Mouse (Mus musculus): ENCODE data around the gene Csnk2a1. TPM values are rescaled to one million over a fixed set of nuclear protein-coding genes. Genes with fewer than 3 reads are reported as not detected.
A peak's percentile ranks its signal among the peaks of the same experiment; 100 is the strongest.

Csnk2a1 gene
- 129 and 133 TPM in 2 replicates for polyA plus RNA-seq (2014; fragmentation: Nextera tagmentation; extraction: Ambion mirVana)

DNA sequence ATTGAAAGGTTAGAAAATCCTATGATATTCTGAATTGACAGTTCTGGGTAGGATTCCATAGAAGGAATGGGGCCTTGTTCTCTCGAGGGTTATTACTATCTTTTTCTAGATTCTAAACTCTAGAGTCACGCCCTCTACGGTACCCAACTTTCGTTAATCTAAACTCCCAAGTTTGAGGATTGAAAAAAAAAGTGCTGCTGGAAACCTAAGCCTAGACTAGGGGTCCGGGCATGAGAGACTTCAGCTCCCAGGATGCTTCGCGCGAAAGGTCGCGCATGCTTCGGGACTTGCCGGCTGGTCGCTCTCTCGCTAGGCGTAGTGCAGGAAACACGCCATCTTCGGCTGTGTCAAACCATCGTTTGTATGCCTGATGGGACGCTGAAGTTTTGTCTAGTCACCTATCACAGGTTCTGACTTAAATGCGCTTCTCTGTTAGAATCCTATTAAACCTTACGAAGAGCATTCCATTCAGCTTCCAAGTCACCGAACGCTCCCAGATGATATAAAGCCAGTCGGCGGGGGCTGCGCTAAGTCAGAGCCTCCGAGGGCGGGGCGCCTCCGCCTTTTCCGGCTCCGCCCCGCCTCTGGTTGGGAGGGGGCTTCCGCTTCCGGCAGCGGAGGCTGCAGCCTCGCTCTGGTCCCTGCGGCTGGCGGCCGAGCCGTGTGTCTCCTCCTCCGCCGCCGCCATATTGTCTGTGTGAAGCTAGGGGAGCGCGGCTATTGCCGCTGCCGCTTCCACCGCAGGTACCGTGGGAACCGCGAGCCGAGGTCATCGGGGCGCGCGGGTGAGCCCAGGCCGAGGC lies at the start of gene Csnk2a1:
TSS of gene Csnk2a1 (plus strand) at position 592 of the 803 bp plus-strand sequence.
- Histone ChIP-seq H3K27me3 (ENCODE audit: control insufficient read depth, insufficient read depth, low read length) (no peaks in the 10 kb centered on the region), H3K9me3 (ENCODE audit: control insufficient read depth, low read depth, low read length) (no peaks in the 10 kb centered on the region), H3K27ac (ENCODE audit: low read length) (peak within 1 kb of the TSS; percentile 96), H3K4me3 (ENCODE audit: low read depth, low read length) (peak within 1 kb of the TSS; percentile 92), H3K9ac (replicated peaks; ENCODE audit: low read depth, low read length) (peak within 1 kb of the TSS; percentile 74), H3K4me1 (ENCODE audit: control insufficient read depth, insufficient read depth, low read length) (peaks cover 12% of the 10 kb centered on the region), H3K36me3 (ENCODE audit: control insufficient read depth, insufficient read depth, low read length) (no peaks in the 10 kb centered on the region), H3K4me2 (replicated peaks; ENCODE audit: low read depth, low read length) (peak within 1 kb of the TSS; percentile 67)
- under 1% methylated on average over 58 of the region's 58 CpGs for WGBS
- peak; percentile 95 for ATAC-seq (ENCODE audit: insufficient number of reproducible peaks, insufficient read depth, low FRiP score, low read depth)

DNA sequence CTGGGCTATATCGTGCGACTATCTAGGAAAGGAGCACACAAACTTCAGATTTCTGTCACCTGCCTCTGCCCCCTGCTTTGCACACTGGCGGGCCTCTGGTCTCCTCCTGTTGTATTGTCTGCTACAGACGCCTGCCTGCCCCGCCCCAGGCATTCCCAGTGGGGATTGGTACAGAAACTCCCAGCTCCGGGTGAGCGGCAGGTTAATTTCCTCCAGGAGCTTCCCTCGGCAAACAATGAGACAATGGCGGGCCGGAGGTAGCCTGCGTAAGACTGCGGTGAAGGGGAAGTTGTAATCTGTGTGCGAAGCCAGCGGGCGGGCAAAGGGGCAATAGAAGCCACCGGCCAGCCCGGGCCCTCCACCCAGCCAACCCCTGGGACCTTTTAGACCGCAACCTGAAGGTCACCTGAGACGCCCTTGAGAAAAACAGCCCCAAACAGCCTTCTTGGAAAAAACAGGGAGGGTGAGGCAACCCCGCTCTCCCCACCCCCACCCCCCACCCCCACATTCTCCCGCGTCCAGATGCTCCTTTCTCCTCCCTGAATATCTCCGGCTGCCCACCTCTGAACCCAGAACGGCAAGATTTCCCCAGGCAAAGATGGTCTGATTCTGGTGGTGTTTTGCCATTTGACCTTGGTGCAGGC lies 49.4 kb upstream of the Csnk2a1 start:
- H3K4me3 ChIP-seq (ENCODE audit: low read depth, low read length), result no peak overlapping the region
- H3K27me3 ChIP-seq (ENCODE audit: control insufficient read depth, insufficient read depth, low read length), result no peaks in the 10 kb centered on the region
- ATAC-seq (ENCODE audit: insufficient number of reproducible peaks, insufficient read depth, low FRiP score, low read depth), result peak; percentile 64
- H3K36me3 ChIP-seq (ENCODE audit: control insufficient read depth, insufficient read depth, low read length), result no peaks in the 10 kb centered on the region
- H3K4me2 ChIP-seq (replicated peaks; ENCODE audit: low read depth, low read length), result no peak overlapping the region
- WGBS, result 25% methylated on average over 24 of the region's 24 CpGs
- no peaks in the 10 kb centered on the region for H3K9me3 ChIP-seq (ENCODE audit: control insufficient read depth, low read depth, low read length)
- no peak overlapping the region for H3K27ac ChIP-seq (ENCODE audit: low read length)
- H3K4me1 ChIP-seq (ENCODE audit: control insufficient read depth, insufficient read depth, low read length), result 0 out of 2 replicates have a peak, but pooled peaks cover 3% of the 10 kb centered on the region
- no peak overlapping the region for H3K9ac ChIP-seq (replicated peaks; ENCODE audit: low read depth, low read length)

DNA sequence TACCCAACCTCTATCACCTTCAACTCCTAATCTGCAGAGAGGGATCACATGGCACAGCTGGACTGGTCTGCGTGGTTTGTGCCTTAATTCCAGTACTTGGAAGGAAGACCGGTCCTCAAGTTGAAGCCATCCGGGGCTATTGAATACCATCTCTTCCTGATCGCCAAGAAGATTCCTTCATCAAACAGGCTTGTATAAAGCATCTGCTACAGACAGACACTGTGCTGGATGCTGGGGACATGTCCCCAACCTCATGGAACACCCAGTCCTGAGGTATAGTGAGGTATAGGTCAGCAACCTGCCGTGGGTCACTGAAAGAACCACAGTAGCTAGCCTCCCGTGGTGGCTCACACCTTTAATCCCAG lies 48.9 kb upstream of the Csnk2a1 start:
- ATAC-seq (ENCODE audit: insufficient number of reproducible peaks, insufficient read depth, low FRiP score, low read depth), result no peak
- Histone ChIP-seq H3K4me1 (ENCODE audit: control insufficient read depth, insufficient read depth, low read length) (0 out of 2 replicates have a peak, but pooled peaks cover 3% of the 10 kb centered on the region), H3K9ac (replicated peaks; ENCODE audit: low read depth, low read length) (no peak overlapping the region), H3K4me3 (ENCODE audit: low read depth, low read length) (no peak overlapping the region), H3K36me3 (ENCODE audit: control insufficient read depth, insufficient read depth, low read length) (no peaks in the 10 kb centered on the region), H3K9me3 (ENCODE audit: control insufficient read depth, low read depth, low read length) (no peaks in the 10 kb centered on the region), H3K27ac (ENCODE audit: low read length) (no peak overlapping the region), H3K4me2 (replicated peaks; ENCODE audit: low read depth, low read length) (no peak overlapping the region), H3K27me3 (ENCODE audit: control insufficient read depth, insufficient read depth, low read length) (no peaks in the 10 kb centered on the region)
- WGBS, result 75% methylated on average over 6 of the region's 6 CpGs

GRCm38 (mm10) chr2:152178345-152178744 lies 48.3 kb upstream of the Csnk2a1 start:
- ATAC-seq (ENCODE audit: insufficient number of reproducible peaks, insufficient read depth, low FRiP score, low read depth), result no peak
- no peak overlapping the region for H3K27ac ChIP-seq (ENCODE audit: low read length)
- 0 out of 2 replicates have a peak, but pooled peaks cover 3% of the 10 kb centered on the region for H3K4me1 ChIP-seq (ENCODE audit: control insufficient read depth, insufficient read depth, low read length)
- H3K4me3 ChIP-seq (ENCODE audit: low read depth, low read length), result no peak overlapping the region
- no peaks in the 10 kb centered on the region for H3K36me3 ChIP-seq (ENCODE audit: control insufficient read depth, insufficient read depth, low read length)
- no peak overlapping the region for H3K4me2 ChIP-seq (replicated peaks; ENCODE audit: low read depth, low read length)
- 84% methylated on average over 3 of the region's 3 CpGs for WGBS
- H3K27me3 ChIP-seq (ENCODE audit: control insufficient read depth, insufficient read depth, low read length), result no peaks in the 10 kb centered on the region
- no peak overlapping the region for H3K9ac ChIP-seq (replicated peaks; ENCODE audit: low read depth, low read length)
- H3K9me3 ChIP-seq (ENCODE audit: control insufficient read depth, low read depth, low read length), result no peaks in the 10 kb centered on the region

GRCm38 (mm10) chr2:152179301-152179700 lies 47.3 kb upstream of the Csnk2a1 start:
- H3K27me3 ChIP-seq (ENCODE audit: control insufficient read depth, insufficient read depth, low read length), result no peaks in the 10 kb centered on the region
- H3K36me3 ChIP-seq (ENCODE audit: control insufficient read depth, insufficient read depth, low read length), result no peaks in the 10 kb centered on the region
- 0 out of 2 replicates have a peak, but pooled peaks cover 3% of the 10 kb centered on the region for H3K4me1 ChIP-seq (ENCODE audit: control insufficient read depth, insufficient read depth, low read length)
- no peak for ATAC-seq (ENCODE audit: insufficient number of reproducible peaks, insufficient read depth, low FRiP score, low read depth)
- H3K9ac ChIP-seq (replicated peaks; ENCODE audit: low read depth, low read length), result no peak overlapping the region
- no peak overlapping the region for H3K4me3 ChIP-seq (ENCODE audit: low read depth, low read length)
- H3K27ac ChIP-seq (ENCODE audit: low read length), result no peak overlapping the region
- no peak overlapping the region for H3K4me2 ChIP-seq (replicated peaks; ENCODE audit: low read depth, low read length)
- WGBS, result 72% methylated on average over 2 of the region's 2 CpGs
- H3K9me3 ChIP-seq (ENCODE audit: control insufficient read depth, low read depth, low read length), result no peaks in the 10 kb centered on the region

GRCm38 (mm10) chr2:152180323-152180722 lies 46.3 kb upstream of the Csnk2a1 start:
- Histone ChIP-seq H3K9me3 (ENCODE audit: control insufficient read depth, low read depth, low read length) (no peaks in the 10 kb centered on the region), H3K9ac (replicated peaks; ENCODE audit: low read depth, low read length) (no peak overlapping the region), H3K27me3 (ENCODE audit: control insufficient read depth, insufficient read depth, low read length) (no peaks in the 10 kb centered on the region), H3K4me1 (ENCODE audit: control insufficient read depth, insufficient read depth, low read length) (0 out of 2 replicates have a peak, but pooled peaks cover 3% of the 10 kb centered on the region), H3K4me3 (ENCODE audit: low read depth, low read length) (no peak overlapping the region), H3K4me2 (replicated peaks; ENCODE audit: low read depth, low read length) (no peak overlapping the region), H3K27ac (ENCODE audit: low read length) (no peak overlapping the region), H3K36me3 (ENCODE audit: control insufficient read depth, insufficient read depth, low read length) (no peaks in the 10 kb centered on the region)
- peak; percentile 47; the same call in 1 of the 2 replicates for ATAC-seq (ENCODE audit: insufficient number of reproducible peaks, insufficient read depth, low FRiP score, low read depth)
- WGBS, result 42% methylated on average over 6 of the region's 6 CpGs

GRCm38 (mm10) chr2:152187132-152187531 lies 39.5 kb upstream of the Csnk2a1 start:
- Histone ChIP-seq H3K4me3 (ENCODE audit: low read depth, low read length) (no peak overlapping the region), H3K27me3 (ENCODE audit: control insufficient read depth, insufficient read depth, low read length) (no peaks in the 10 kb centered on the region), H3K9ac (replicated peaks; ENCODE audit: low read depth, low read length) (no peak overlapping the region), H3K4me2 (replicated peaks; ENCODE audit: low read depth, low read length) (no peak overlapping the region), H3K36me3 (ENCODE audit: control insufficient read depth, insufficient read depth, low read length) (no peaks in the 10 kb centered on the region), H3K9me3 (ENCODE audit: control insufficient read depth, low read depth, low read length) (no peaks in the 10 kb centered on the region), H3K4me1 (ENCODE audit: control insufficient read depth, insufficient read depth, low read length) (no peaks in the 10 kb centered on the region), H3K27ac (ENCODE audit: low read length) (no peak overlapping the region)
- 78% methylated on average over 5 of the region's 5 CpGs for WGBS
- ATAC-seq (ENCODE audit: insufficient number of reproducible peaks, insufficient read depth, low FRiP score, low read depth), result no peak

- ATAC-seq (ENCODE audit: insufficient number of reproducible peaks, insufficient read depth, low FRiP score, low read depth), result no peak
- no peak overlapping the region for H3K27ac ChIP-seq (ENCODE audit: low read length)
- H3K9ac ChIP-seq (replicated peaks; ENCODE audit: low read depth, low read length), result no peak overlapping the region
- H3K4me2 ChIP-seq (replicated peaks; ENCODE audit: low read depth, low read length), result no peak overlapping the region
- H3K4me3 ChIP-seq (ENCODE audit: low read depth, low read length), result no peak overlapping the region
- no peaks in the 10 kb centered on the region for H3K9me3 ChIP-seq (ENCODE audit: control insufficient read depth, low read depth, low read length)
- 51% methylated on average over 7 of the region's 7 CpGs for WGBS
- no peaks in the 10 kb centered on the region for H3K4me1 ChIP-seq (ENCODE audit: control insufficient read depth, insufficient read depth, low read length)
- no peaks in the 10 kb centered on the region for H3K36me3 ChIP-seq (ENCODE audit: control insufficient read depth, insufficient read depth, low read length)
- H3K27me3 ChIP-seq (ENCODE audit: control insufficient read depth, insufficient read depth, low read length), result no peaks in the 10 kb centered on the region
Measured at GRCm38 (mm10) chr2:152189213-152189612, 37.4 kb upstream of the Csnk2a1 start.
